Mouse (Mus musculus) stomach, embryonic 14.5 days (tissue): ENCODE measurements around the gene Ppif. TPM values are rescaled to one million over a fixed set of nuclear protein-coding genes. Genes with fewer than 3 reads are reported as not detected.
A peak's percentile ranks its signal among the peaks of the same experiment; 100 is the strongest.

ENCODE experiments used
- ATAC-seq: fragments of 200-750 bp; cut with Nextera tagmentation; 2 replicates; pipeline ENCODE4 v1.8.0; 2017; ENCODE audit warnings: low read depth, moderate TSS enrichment; ENCODE audit not compliant: insufficient number of reproducible peaks, insufficient read depth, low FRiP score
- H3K27ac ChIP-seq: fragments of 300-500 bp; sonication (generic); 2 replicates; pipeline ENCODE4 v1.5.1; 2014; ENCODE audit warnings: mild to moderate bottlenecking, low read length, moderate library complexity, mixed read lengths
- H3K27me3 ChIP-seq: fragments of 300-500 bp; sonication (generic); 2 replicates; pipeline ENCODE4 v1.6.1; 2014; ENCODE audit warnings: low read length, control low read depth, mixed read lengths; ENCODE audit not compliant: control insufficient read depth, insufficient read depth
- H3K36me3 ChIP-seq: fragments of 300-500 bp; sonication (generic); 2 replicates; pipeline ENCODE4 v1.6.1; 2014; ENCODE audit warnings: mild to moderate bottlenecking, control low read depth, low read length, moderate library complexity, mixed read lengths; ENCODE audit not compliant: control insufficient read depth, insufficient read depth
- H3K4me1 ChIP-seq: fragments of 300-500 bp; sonication (generic); 2 replicates; pipeline ENCODE4 v1.6.1; 2014; ENCODE audit warnings: low read length, control low read depth, mixed read lengths; ENCODE audit not compliant: control insufficient read depth, insufficient read depth
- H3K4me2 ChIP-seq: fragments of 300-500 bp; sonication (generic); replicated peaks from 2 replicates; pipeline ENCODE4 v1.6.1; 2014; ENCODE audit warnings: low read depth, low read length, control low read depth
- H3K4me3 ChIP-seq: fragments of 300-500 bp; sonication (generic); 2 replicates; pipeline ENCODE4 v1.5.1; 2014; ENCODE audit warnings: low read depth, low read length, control low read depth
- H3K9ac ChIP-seq: fragments of 300-500 bp; sonication (generic); replicated peaks from 2 replicates; pipeline ENCODE4 v1.6.1; 2014; ENCODE audit warnings: low read depth, mild to moderate bottlenecking, control low read depth, low read length, moderate library complexity, mixed read lengths
- H3K9me3 ChIP-seq: fragments of 300-500 bp; sonication (generic); 2 replicates; pipeline ENCODE4 v1.6.1; 2016; ENCODE audit warnings: low read depth, low read length, control low read depth; ENCODE audit not compliant: control insufficient read depth
- WGBS: fragments of 180-500 bp; shearing (Covaris S2); extraction: QIAGEN DNeasy Blood & Tissue Kit; methylation state at CpG from one replicate; pipeline ENCODE4 v1.1.7; 2014; 5-methylcytosine and 5-hydroxymethylcytosine counted together
- polyA plus RNA-seq: library from polyadenylated mRNA; unstranded; fragments of >200 nt; fragmentation: Nextera tagmentation; extraction: Ambion mirVana; gene quantifications from 2 replicates; pipeline ENCODE4 v1.2.1, GENCODE M21; 2014

The Ppif gene
- 48.1 and 48.3 TPM in 2 replicates for polyA plus RNA-seq

GRCm38 (mm10) chr14:25693888-25694568 lies at the start of gene Ppif:
Gene Ppif, plus strand, starts transcription at chr14:25694154.
- H3K4me3 ChIP-seq = peak within 1 kb of the TSS; percentile 89
- peaks cover 20% of the 10 kb centered on the region for H3K36me3 ChIP-seq
- peak; percentile 89 for ATAC-seq
- peak within 1 kb of the TSS; percentile 98 for H3K4me2 ChIP-seq
- under 1% methylated on average over 70 of the region's 70 CpGs for WGBS
- H3K9ac ChIP-seq = peak within 1 kb of the TSS; percentile 72
- H3K27ac ChIP-seq = peak within 1 kb of the TSS; percentile 52; the same call in 1 of the 2 replicates
- H3K9me3 ChIP-seq = no peaks in the 10 kb centered on the region
- H3K27me3 ChIP-seq = no peaks in the 10 kb centered on the region
- H3K4me1 ChIP-seq = peaks cover 14% of the 10 kb centered on the region

GRCm38 (mm10) chr14:25645717-25646116 lies 48.2 kb upstream of the Ppif start:
- Histone ChIP-seq H3K9ac (no peak overlapping the region), H3K4me3 (no peak overlapping the region), H3K27ac (no peak overlapping the region), H3K9me3 (no peaks in the 10 kb centered on the region), H3K27me3 (no peaks in the 10 kb centered on the region), H3K4me1 (no peaks in the 10 kb centered on the region), H3K36me3 (peaks cover 67% of the 10 kb centered on the region), H3K4me2 (no peak overlapping the region)
- WGBS = 93% methylated on average over 9 of the region's 9 CpGs
- ATAC-seq = no peak

- no peak overlapping the region for H3K9ac ChIP-seq
- H3K4me2 ChIP-seq = no peak overlapping the region
- WGBS = 64% methylated on average over 2 of the region's 2 CpGs
- H3K27ac ChIP-seq = no peak overlapping the region
- no peaks in the 10 kb centered on the region for H3K4me1 ChIP-seq
- H3K9me3 ChIP-seq = no peaks in the 10 kb centered on the region
- no peak overlapping the region for H3K4me3 ChIP-seq
- peaks cover 72% of the 10 kb centered on the region for H3K36me3 ChIP-seq
- ATAC-seq = no peak
- H3K27me3 ChIP-seq = no peaks in the 10 kb centered on the region
Measured at GRCm38 (mm10) chr14:25646161-25646621, 47.8 kb upstream of the Ppif start.

DNA sequence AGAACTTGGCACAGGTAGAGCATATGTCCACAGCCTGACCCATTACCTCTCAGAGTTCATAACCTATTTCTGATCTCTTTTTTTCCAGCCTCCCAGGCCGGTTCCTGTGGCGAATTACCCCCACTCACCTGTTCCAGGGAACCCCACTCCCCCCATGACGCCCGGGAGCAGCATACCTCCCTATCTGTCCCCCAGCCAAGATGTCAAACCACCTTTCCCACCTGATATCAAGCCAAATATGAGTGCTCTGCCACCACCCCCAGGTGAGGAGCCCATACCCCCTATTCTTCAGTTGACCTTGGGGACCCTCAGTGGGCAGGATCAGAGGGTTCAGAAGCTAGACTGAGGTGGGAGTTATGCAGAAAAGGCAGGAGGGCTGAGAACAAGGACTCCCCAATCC lies 42.8 kb upstream of the Ppif start:
- peaks cover 93% of the 10 kb centered on the region for H3K36me3 ChIP-seq
- WGBS = 96% methylated on average over 4 of the region's 4 CpGs

DNA sequence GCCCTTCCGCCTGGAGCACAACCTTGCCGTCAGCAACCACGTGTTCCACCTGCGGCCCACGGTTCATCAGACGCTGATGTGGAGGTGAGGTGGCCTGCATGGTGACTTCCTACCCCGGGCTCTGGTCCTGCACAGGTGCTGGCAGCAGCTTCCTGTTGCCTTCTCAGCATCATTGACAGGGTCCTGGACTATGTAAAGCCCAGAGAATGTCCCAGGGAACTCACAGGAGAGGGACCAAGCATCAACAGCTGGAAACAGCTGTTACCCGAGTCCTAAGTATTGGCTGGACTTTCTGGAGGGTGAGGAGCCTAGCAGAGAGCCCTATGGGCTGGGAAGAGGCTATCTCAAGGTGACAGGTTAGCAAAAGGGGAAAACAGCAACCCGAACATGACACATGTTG lies 42.0 kb upstream of the Ppif start:
- H3K4me3 ChIP-seq = no peak overlapping the region
- no peak overlapping the region for H3K4me2 ChIP-seq
- WGBS = 90% methylated on average over 9 of the region's 9 CpGs
- H3K4me1 ChIP-seq = no peaks in the 10 kb centered on the region
- H3K36me3 ChIP-seq = peaks cover 95% of the 10 kb centered on the region
- no peak overlapping the region for H3K27ac ChIP-seq
- no peak overlapping the region for H3K9ac ChIP-seq
- no peaks in the 10 kb centered on the region for H3K9me3 ChIP-seq
- no peaks in the 10 kb centered on the region for H3K27me3 ChIP-seq
- ATAC-seq = no peak

More for the DNA sequence above, 42.8 kb upstream of the Ppif start:
- no peak for ATAC-seq
- no peak overlapping the region for H3K4me3 ChIP-seq
- no peaks in the 10 kb centered on the region for H3K27me3 ChIP-seq
- H3K4me2 ChIP-seq = no peak overlapping the region
- no peak overlapping the region for H3K27ac ChIP-seq
- H3K9ac ChIP-seq = no peak overlapping the region
- no peaks in the 10 kb centered on the region for H3K4me1 ChIP-seq
- no peaks in the 10 kb centered on the region for H3K9me3 ChIP-seq

DNA sequence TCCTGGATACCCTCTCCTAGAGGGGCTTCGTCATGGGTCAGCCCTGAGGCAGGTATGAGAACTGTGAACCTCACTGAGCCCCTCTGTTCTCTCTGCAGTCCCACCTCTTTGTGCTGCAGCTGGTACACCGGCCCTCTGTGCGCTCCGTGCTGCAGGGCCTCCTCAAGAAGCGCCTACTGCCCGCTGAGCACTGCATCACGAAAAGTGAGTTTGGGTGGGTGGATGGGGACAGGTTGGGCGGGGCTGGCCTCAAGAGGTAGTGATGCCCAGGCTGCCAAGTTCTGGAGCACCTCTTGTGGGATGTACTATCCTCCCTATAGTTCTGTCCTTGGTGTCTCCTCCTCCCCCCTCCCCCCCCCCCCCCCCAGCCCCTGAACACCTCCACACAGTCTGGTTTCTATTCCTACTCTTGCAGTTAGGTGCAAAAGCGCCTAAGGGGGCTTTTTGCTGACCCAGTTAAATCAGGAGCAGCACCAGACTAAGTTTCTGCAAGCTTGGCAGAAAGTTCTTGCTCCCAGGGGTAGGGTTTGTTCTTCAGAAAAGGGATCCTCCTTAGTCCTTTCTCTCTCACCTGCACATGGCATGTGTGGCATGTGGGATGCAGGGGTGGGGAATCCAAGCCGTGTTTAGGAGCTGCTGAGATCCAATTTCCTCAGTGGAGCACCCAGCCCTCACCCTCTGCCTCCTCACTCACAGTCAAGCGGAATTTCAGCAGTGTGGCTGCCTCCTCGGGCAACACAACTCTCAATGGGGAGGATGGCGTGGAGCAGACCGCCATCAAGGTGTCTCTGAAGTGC lies 39.4 kb upstream of the Ppif start:
- Histone ChIP-seq H3K27me3 (no peaks in the 10 kb centered on the region), H3K4me1 (no peaks in the 10 kb centered on the region), H3K4me2 (no peak overlapping the region), H3K9ac (no peak overlapping the region), H3K36me3 (peaks cover 99% of the 10 kb centered on the region), H3K4me3 (no peak overlapping the region), H3K9me3 (no peaks in the 10 kb centered on the region), H3K27ac (no peak overlapping the region)
- 88% methylated on average over 14 of the region's 14 CpGs for WGBS
- ATAC-seq = no peak; the same call in 1 of the 2 replicates

DNA sequence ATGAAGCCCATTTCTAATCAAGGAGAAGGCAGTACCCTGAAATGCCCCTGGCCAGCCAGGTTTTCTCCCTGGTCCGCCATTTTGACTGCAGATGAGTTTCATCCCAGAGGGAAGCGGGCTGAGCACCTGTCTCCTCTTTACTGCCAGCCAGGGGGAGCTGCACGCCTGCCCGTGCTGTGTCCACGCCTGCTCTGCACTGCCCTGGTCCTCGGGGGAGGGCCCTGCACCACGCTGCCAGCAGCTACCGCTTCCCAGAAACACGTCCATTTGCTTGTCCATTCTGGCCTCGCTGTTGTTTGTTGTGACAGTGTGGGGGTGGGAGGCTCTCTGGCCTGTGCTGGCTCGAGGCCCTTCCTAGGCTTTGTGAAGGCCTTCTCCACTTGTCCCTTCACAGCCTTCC lies 33.3 kb upstream of the Ppif start:
- Histone ChIP-seq H3K36me3 (peaks cover 92% of the 10 kb centered on the region), H3K4me2 (no peak overlapping the region), H3K9ac (no peak overlapping the region), H3K4me1 (no peaks in the 10 kb centered on the region), H3K4me3 (no peak overlapping the region), H3K9me3 (no peaks in the 10 kb centered on the region), H3K27me3 (no peaks in the 10 kb centered on the region), H3K27ac (no peak overlapping the region)
- 54% methylated on average over 11 of the region's 11 CpGs for WGBS
- ATAC-seq = no peak

GRCm38 (mm10) chr14:25661185-25661920 lies 32.6 kb upstream of the Ppif start:
- Histone ChIP-seq H3K27me3 (no peaks in the 10 kb centered on the region), H3K9ac (no peak overlapping the region), H3K27ac (no peak overlapping the region), H3K4me3 (no peak overlapping the region), H3K4me1 (no peaks in the 10 kb centered on the region), H3K36me3 (peaks cover 90% of the 10 kb centered on the region), H3K4me2 (no peak overlapping the region), H3K9me3 (no peaks in the 10 kb centered on the region)
- ATAC-seq = peak; percentile 23; the same call in 1 of the 2 replicates
- 65% methylated on average over 17 of the region's 17 CpGs for WGBS
